Mouse (Mus musculus): ENCODE results near the gene 4930578G10Rik.
"Not testable (repeated sequence)": the region's sequence is repeated elsewhere in the genome, so short reads cannot be mapped to it uniquely, and the experiment has no call there.

4930578G10Rik gene

GRCm38 (mm10) chr4:42735245-42735644, at the start of gene 4930578G10Rik:
TSS of gene 4930578G10Rik (plus strand) at chr4:42735545.
- not testable (repeated sequence) for DNase-seq (ENCODE audit: extremely low spot score, low spot score)

- DNase-seq (ENCODE audit: extremely low spot score, low spot score), result not testable (repeated sequence)
These were observed 21.1 kb downstream of the 4930578G10Rik start, which contains the start of gene Ccl19 for GRCm38 (mm10) chr4:42756477-42756876. TSS of gene Ccl19 (minus strand) at chr4:42756577.

GRCm38 (mm10) chr4:42773893-42774292, 38.5 kb downstream of the 4930578G10Rik start, which contains the start of gene Ccl21a:
TSS of gene Ccl21a (minus strand) at chr4:42773993.
- not testable (repeated sequence) for DNase-seq (ENCODE audit: extremely low spot score, low spot score)

- DNase-seq (ENCODE audit: extremely low spot score, low spot score), result not testable (repeated sequence)
These were observed 118.4 kb downstream of the 4930578G10Rik start, which contains the start of gene Fam205a1 for GRCm38 (mm10) chr4:42853788-42854187. TSS of gene Fam205a1 (minus strand) at chr4:42853888.

GRCm38 (mm10) chr4:42856671-42857070, 121.3 kb downstream of the 4930578G10Rik start, which contains the start of gene Gm12394:
TSS of gene Gm12394 (minus strand) at chr4:42856771.
- not testable (repeated sequence) for DNase-seq (ENCODE audit: extremely low spot score, low spot score)

GRCm38 (mm10) chr4:42860483-42860882, 125.1 kb downstream of the 4930578G10Rik start:
- DNase-seq (ENCODE audit: extremely low spot score, low spot score), result not testable (repeated sequence)

GRCm38 (mm10) chr4:42863487-42863886, 128.1 kb downstream of the 4930578G10Rik start:
- DNase-seq (ENCODE audit: extremely low spot score, low spot score), result not testable (repeated sequence)

- no peak for DNase-seq (ENCODE audit: extremely low spot score, low spot score)
These were observed 132.0 kb downstream of the 4930578G10Rik start for GRCm38 (mm10) chr4:42867390-42867789.

GRCm38 (mm10) chr4:42868193-42868592, 132.8 kb downstream of the 4930578G10Rik start:
- no peak for DNase-seq (ENCODE audit: extremely low spot score, low spot score)

- DNase-seq (ENCODE audit: extremely low spot score, low spot score), result no peak
These were observed 135.4 kb downstream of the 4930578G10Rik start for GRCm38 (mm10) chr4:42870748-42871147.

- DNase-seq (ENCODE audit: extremely low spot score, low spot score), result no peak
These were observed 136.8 kb downstream of the 4930578G10Rik start for GRCm38 (mm10) chr4:42872151-42872550.

- no peak for DNase-seq (ENCODE audit: extremely low spot score, low spot score)
These were observed 137.5 kb downstream of the 4930578G10Rik start for GRCm38 (mm10) chr4:42872746-42873435.

- no peak for DNase-seq (ENCODE audit: extremely low spot score, low spot score)
These were observed 138.8 kb downstream of the 4930578G10Rik start, which contains the start of gene Fam205c for GRCm38 (mm10) chr4:42874134-42874533. TSS of gene Fam205c (minus strand) at chr4:42874234.

- DNase-seq (ENCODE audit: extremely low spot score, low spot score), result peak; percentile 52
These were observed 141.4 kb downstream of the 4930578G10Rik start for GRCm38 (mm10) chr4:42876586-42877291.

- DNase-seq (ENCODE audit: extremely low spot score, low spot score), result no peak
These were observed 142.3 kb downstream of the 4930578G10Rik start for GRCm38 (mm10) chr4:42877657-42878056.

GRCm38 (mm10) chr4:42879829-42880676, 144.7 kb downstream of the 4930578G10Rik start:
- DNase-seq (ENCODE audit: extremely low spot score, low spot score), result no peak

- no peak for DNase-seq (ENCODE audit: extremely low spot score, low spot score)
These were observed 145.3 kb downstream of the 4930578G10Rik start for GRCm38 (mm10) chr4:42880677-42880948.

- DNase-seq (ENCODE audit: extremely low spot score, low spot score), result no peak
These were observed 151.6 kb downstream of the 4930578G10Rik start for GRCm38 (mm10) chr4:42886926-42887325.

- DNase-seq (ENCODE audit: extremely low spot score, low spot score), result no peak
These were observed 153.5 kb downstream of the 4930578G10Rik start for GRCm38 (mm10) chr4:42888806-42889205.

- DNase-seq (ENCODE audit: extremely low spot score, low spot score), result no peak
These were observed 155.8 kb downstream of the 4930578G10Rik start for GRCm38 (mm10) chr4:42891176-42891575.

GRCm38 (mm10) chr4:42895118-42895517, 159.8 kb downstream of the 4930578G10Rik start:
- no peak for DNase-seq (ENCODE audit: extremely low spot score, low spot score)

All from neural tube, embryonic 10.5 days (tissue).